Mouse (Mus musculus): ENCODE results near the gene Rpl38. TPM values are rescaled to one million over a fixed set of nuclear protein-coding genes. Genes with fewer than 3 reads are reported as not detected.

Gene Rpl38
- polyA plus RNA-seq, 1 experiment, result 516 TPM

GRCm38 (mm10) chr11:114685526-114686040 is 17.3 kb downstream of the Rpl38 start:
- TF ChIP-seq POLR2A (IDR thresholded peaks at IDR 0.05; ENCODE audit: control insufficient read depth, extremely low read depth, insufficient read depth, low read length, poor library complexity), result no peak
- TF ChIP-seq CTCF (IDR thresholded peaks at IDR 0.05; ENCODE audit: borderline replicate concordance, control insufficient read depth, extremely low read depth, insufficient read depth, low read length, poor library complexity), result no peak
- Histone ChIP-seq H3K36me3 (ENCODE audit: control insufficient read depth, insufficient read depth, low read length) (no peaks in the 10 kb centered on the region), H3K27me3 (ENCODE audit: control insufficient read depth, insufficient read depth, low read length) (no peaks in the 10 kb centered on the region), H3K4me3 (ENCODE audit: control insufficient read depth, insufficient read depth, low read length) (no peak overlapping the region), H3K27ac (ENCODE audit: control insufficient read depth, insufficient read depth, low read length) (no peak overlapping the region; the same call in 1 of the 2 replicates), H3K4me1 (replicated peaks; ENCODE audit: control insufficient read depth, insufficient read depth, low read length) (peaks cover 19% of the 10 kb centered on the region)
- WGBS, result 86% methylated on average over 9 of the region's 9 CpGs
- no peak for DNase-seq

GRCm38 (mm10) chr11:114686221-114686959 is 18.1 kb downstream of the Rpl38 start:
- H3K4me1 ChIP-seq (replicated peaks; ENCODE audit: control insufficient read depth, insufficient read depth, low read length), result peaks cover 19% of the 10 kb centered on the region
- no peaks in the 10 kb centered on the region for H3K27me3 ChIP-seq (ENCODE audit: control insufficient read depth, insufficient read depth, low read length)
- no peak overlapping the region for H3K4me3 ChIP-seq (ENCODE audit: control insufficient read depth, insufficient read depth, low read length)
- H3K36me3 ChIP-seq (ENCODE audit: control insufficient read depth, insufficient read depth, low read length), result no peaks in the 10 kb centered on the region
- TF ChIP-seq POLR2A (IDR thresholded peaks at IDR 0.05; ENCODE audit: control insufficient read depth, extremely low read depth, insufficient read depth, low read length, poor library complexity), result 0 out of 2 replicates have a peak, but pooled peaks have one; percentile 21
- TF ChIP-seq CTCF (IDR thresholded peaks at IDR 0.05; ENCODE audit: borderline replicate concordance, control insufficient read depth, extremely low read depth, insufficient read depth, low read length, poor library complexity), result no peak
- 95% methylated on average over 16 of the region's 16 CpGs for WGBS
- no peak for DNase-seq
- no peak overlapping the region for H3K27ac ChIP-seq (ENCODE audit: control insufficient read depth, insufficient read depth, low read length)

- TF ChIP-seq CTCF (IDR thresholded peaks at IDR 0.05; ENCODE audit: borderline replicate concordance, control insufficient read depth, extremely low read depth, insufficient read depth, low read length, poor library complexity), result no peak
- TF ChIP-seq POLR2A (IDR thresholded peaks at IDR 0.05; ENCODE audit: control insufficient read depth, extremely low read depth, insufficient read depth, low read length, poor library complexity), result no peak
- Histone ChIP-seq H3K4me3 (ENCODE audit: control insufficient read depth, insufficient read depth, low read length) (no peak overlapping the region), H3K4me1 (replicated peaks; ENCODE audit: control insufficient read depth, insufficient read depth, low read length) (peaks cover 16% of the 10 kb centered on the region), H3K27ac (ENCODE audit: control insufficient read depth, insufficient read depth, low read length) (no peak overlapping the region), H3K36me3 (ENCODE audit: control insufficient read depth, insufficient read depth, low read length) (no peaks in the 10 kb centered on the region), H3K27me3 (ENCODE audit: control insufficient read depth, insufficient read depth, low read length) (no peaks in the 10 kb centered on the region)
- DNase-seq, result no peak
- WGBS, result 76% methylated on average over 10 of the region's 10 CpGs
Measured at GRCm38 (mm10) chr11:114687574-114688188, 19.4 kb downstream of the Rpl38 start.

- H3K4me3 ChIP-seq (ENCODE audit: control insufficient read depth, insufficient read depth, low read length), result no peak overlapping the region
- DNase-seq, result no peak
- TF ChIP-seq POLR2A (IDR thresholded peaks at IDR 0.05; ENCODE audit: control insufficient read depth, extremely low read depth, insufficient read depth, low read length, poor library complexity), result no peak
- no peak for TF ChIP-seq CTCF (IDR thresholded peaks at IDR 0.05; ENCODE audit: borderline replicate concordance, control insufficient read depth, extremely low read depth, insufficient read depth, low read length, poor library complexity)
- 96% methylated on average over 3 of the region's 3 CpGs for WGBS
- peaks cover 16% of the 10 kb centered on the region for H3K4me1 ChIP-seq (replicated peaks; ENCODE audit: control insufficient read depth, insufficient read depth, low read length)
- H3K27ac ChIP-seq (ENCODE audit: control insufficient read depth, insufficient read depth, low read length), result no peak overlapping the region
- H3K36me3 ChIP-seq (ENCODE audit: control insufficient read depth, insufficient read depth, low read length), result no peaks in the 10 kb centered on the region
- no peaks in the 10 kb centered on the region for H3K27me3 ChIP-seq (ENCODE audit: control insufficient read depth, insufficient read depth, low read length)
Measured at GRCm38 (mm10) chr11:114688729-114689128, 20.4 kb downstream of the Rpl38 start.

GRCm38 (mm10) chr11:114690192-114690591 is 21.9 kb downstream of the Rpl38 start:
- Histone ChIP-seq H3K4me1 (replicated peaks; ENCODE audit: control insufficient read depth, insufficient read depth, low read length) (peaks cover 7% of the 10 kb centered on the region), H3K27me3 (ENCODE audit: control insufficient read depth, insufficient read depth, low read length) (no peaks in the 10 kb centered on the region), H3K27ac (ENCODE audit: control insufficient read depth, insufficient read depth, low read length) (no peak overlapping the region), H3K36me3 (ENCODE audit: control insufficient read depth, insufficient read depth, low read length) (no peaks in the 10 kb centered on the region), H3K4me3 (ENCODE audit: control insufficient read depth, insufficient read depth, low read length) (no peak overlapping the region)
- DNase-seq, result no peak
- WGBS, result 97% methylated on average over 15 of the region's 15 CpGs
- no peak for TF ChIP-seq CTCF (IDR thresholded peaks at IDR 0.05; ENCODE audit: borderline replicate concordance, control insufficient read depth, extremely low read depth, insufficient read depth, low read length, poor library complexity)
- no peak for TF ChIP-seq POLR2A (IDR thresholded peaks at IDR 0.05; ENCODE audit: control insufficient read depth, extremely low read depth, insufficient read depth, low read length, poor library complexity)

- WGBS, result 88% methylated on average over 6 of the region's 6 CpGs
Measured at GRCm38 (mm10) chr11:114691454-114692182, 23.3 kb downstream of the Rpl38 start.

More at GRCm38 (mm10) chr11:114691454-114692182, 23.3 kb downstream of the Rpl38 start:
- Histone ChIP-seq H3K27ac (ENCODE audit: control insufficient read depth, insufficient read depth, low read length) (no peak overlapping the region), H3K4me1 (replicated peaks; ENCODE audit: control insufficient read depth, insufficient read depth, low read length) (no peaks in the 10 kb centered on the region; the same call in 1 of the 2 replicates), H3K27me3 (ENCODE audit: control insufficient read depth, insufficient read depth, low read length) (no peaks in the 10 kb centered on the region), H3K36me3 (ENCODE audit: control insufficient read depth, insufficient read depth, low read length) (no peaks in the 10 kb centered on the region), H3K4me3 (ENCODE audit: control insufficient read depth, insufficient read depth, low read length) (no peak overlapping the region)
- no peak for DNase-seq
- no peak for TF ChIP-seq POLR2A (IDR thresholded peaks at IDR 0.05; ENCODE audit: control insufficient read depth, extremely low read depth, insufficient read depth, low read length, poor library complexity)
- TF ChIP-seq CTCF (IDR thresholded peaks at IDR 0.05; ENCODE audit: borderline replicate concordance, control insufficient read depth, extremely low read depth, insufficient read depth, low read length, poor library complexity), result no peak

All from thymus, adult 2 months (tissue).